Mouse (Mus musculus) retina, adult 2 months (tissue): ENCODE measurements around the gene Pard6a.

Source experiments
- DNase-seq: peaks from one replicate; pipeline ENCODE4 v3.0.0-alpha.2; 2012; ENCODE audit warnings: low read depth, low spot score

The Pard6a gene

GRCm38 (mm10) chr8:105700566-105700965 is 382 bp upstream of the Pard6a start:
- DNase-seq: no peak

GRCm38 (mm10) chr8:105702001-105702401 is 1.1 kb downstream of the Pard6a start:
- DNase-seq: no peak

GRCm38 (mm10) chr8:105702731-105703415 is 1.9 kb downstream of the Pard6a start:
- no peak for DNase-seq

- no peak for DNase-seq
These were observed 3.3 kb downstream of the Pard6a start for GRCm38 (mm10) chr8:105704146-105704812.

- DNase-seq: no peak
These were observed 4.0 kb downstream of the Pard6a start for GRCm38 (mm10) chr8:105704955-105705354.

GRCm38 (mm10) chr8:105706426-105706825 is 5.5 kb downstream of the Pard6a start:
- no peak for DNase-seq

- DNase-seq: peak; percentile 83
These were observed 6.8 kb downstream of the Pard6a start, which contains the start of the genes 4933405L10Rik and Enkd1 for GRCm38 (mm10) chr8:105707498-105708403. TSS of gene 4933405L10Rik (plus strand) at chr8:105707655. TSS of gene Enkd1 (minus strand) at chr8:105708210.

GRCm38 (mm10) chr8:105708675-105709074 is 7.7 kb downstream of the Pard6a start:
- DNase-seq: no peak

- DNase-seq: no peak
These were observed 8.4 kb downstream of the Pard6a start for GRCm38 (mm10) chr8:105709317-105709716.

GRCm38 (mm10) chr8:105712286-105712685 is 11.3 kb downstream of the Pard6a start:
- no peak for DNase-seq

GRCm38 (mm10) chr8:105714139-105714538 is 13.2 kb downstream of the Pard6a start:
- DNase-seq: peak; percentile 76

GRCm38 (mm10) chr8:105715042-105715441 is 14.1 kb downstream of the Pard6a start:
- no peak for DNase-seq

- no peak for DNase-seq
These were observed 15.5 kb downstream of the Pard6a start for GRCm38 (mm10) chr8:105716302-105716945.

- DNase-seq: no peak
These were observed 18.7 kb downstream of the Pard6a start for GRCm38 (mm10) chr8:105719637-105720036.

- no peak for DNase-seq
These were observed 21.9 kb downstream of the Pard6a start for GRCm38 (mm10) chr8:105722861-105723260.

- DNase-seq: no peak
These were observed 24.8 kb downstream of the Pard6a start for GRCm38 (mm10) chr8:105725726-105726125.

GRCm38 (mm10) chr8:105727397-105728124 is 26.6 kb downstream of the Pard6a start:
- DNase-seq: no peak

- DNase-seq: no peak
These were observed 31.2 kb downstream of the Pard6a start for GRCm38 (mm10) chr8:105732186-105732585.

GRCm38 (mm10) chr8:105739216-105739615 is 38.3 kb downstream of the Pard6a start:
- no peak for DNase-seq

GRCm38 (mm10) chr8:105743301-105743700 is 42.4 kb downstream of the Pard6a start:
- no peak for DNase-seq

GRCm38 (mm10) chr8:105750606-105751005 is 49.7 kb downstream of the Pard6a start:
- DNase-seq: no peak
